Mouse (Mus musculus) gastrocnemius, postnatal 36 days (tissue): ENCODE measurements around the gene Dhx32. TPM values are rescaled to one million over a fixed set of nuclear protein-coding genes. Genes with fewer than 3 reads are reported as not detected.

Source experiments
- DNase-seq, 2 experiments: peaks; one replicate each; pipeline ENCODE4 v3.0.0; 2022
- intact Hi-C: fragments of 180-260 bp; cut with DNase I; formaldehyde crosslinking; loops from one replicate; pipeline ENCODE4 v1.15.1; 2025
- total RNA-seq, 2 experiments: library from RNA; stranded (reverse); gene quantifications; 2 replicates each; pipeline ENCODE4 v1.2.3; 2021

Dhx32 gene
- total RNA-seq, 2 experiments from 2014 or later: 28.9 to 30.6 TPM

DNA sequence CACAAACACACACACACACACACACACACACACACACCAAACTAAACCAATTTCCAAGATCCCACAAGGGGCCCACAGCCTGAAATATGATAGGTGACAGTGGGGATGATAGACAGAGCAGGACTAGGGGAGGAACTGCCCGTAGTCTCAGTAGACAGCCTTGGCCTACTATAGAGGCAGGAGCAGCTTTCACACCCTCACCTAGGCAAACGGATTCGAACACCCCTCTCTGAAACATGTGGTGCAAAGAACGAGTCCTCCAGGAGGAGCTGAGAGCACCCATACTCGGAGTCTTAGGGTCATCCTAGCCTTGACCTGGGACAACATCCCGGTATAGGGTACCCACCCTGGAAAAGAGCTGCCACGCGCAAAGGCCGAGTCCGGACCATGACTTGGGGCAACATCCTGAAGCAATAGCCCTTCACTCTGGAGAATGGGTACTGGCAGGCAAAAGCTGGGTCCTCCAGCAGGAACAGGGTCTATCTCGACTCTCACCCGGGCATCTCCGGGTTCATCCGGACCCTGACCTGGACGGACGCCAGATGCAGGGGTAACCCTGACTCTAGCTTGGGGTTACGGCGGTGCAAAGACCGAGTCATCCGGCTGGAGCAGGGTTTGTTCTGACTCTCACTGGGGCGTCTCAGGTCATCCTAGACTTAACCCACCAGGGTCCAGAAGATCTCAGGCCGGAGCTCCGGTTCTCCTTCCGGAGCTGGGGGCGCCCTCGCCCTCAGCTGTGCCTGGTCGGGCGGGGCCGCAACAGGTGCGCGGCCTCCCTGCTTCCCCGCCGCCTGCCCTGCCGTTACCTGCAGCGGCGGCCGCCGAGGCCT, 6.5 kb downstream of the Dhx32 start:
- intact Hi-C loops: loop anchor here (2.0 to 5.0 kb wide), 2 partner anchors 49 to 67 kb away; partner anchors contain the start of gene Bccip
- no peak for DNase-seq

- no peak for DNase-seq
- intact Hi-C loops: loop anchor here (5.0 kb wide), 1 partner anchor 48 kb away; no protein-coding TSS in a partner anchor
Observed at GRCm38 (mm10) chr7:133775179-133775578, 7.3 kb downstream of the Dhx32 start.

GRCm38 (mm10) chr7:133768517-133768916, 14.0 kb downstream of the Dhx32 start:
- DNase-seq: no peak
- intact Hi-C loops: no loop called here

GRCm38 (mm10) chr7:133768027-133768426, 14.5 kb downstream of the Dhx32 start:
- DNase-seq: no peak
- intact Hi-C loops: no loop called here

GRCm38 (mm10) chr7:133765849-133766243, 16.7 kb downstream of the Dhx32 start:
- DNase-seq: peak; percentile 57 to 73
- intact Hi-C loops: no loop called here

DNA sequence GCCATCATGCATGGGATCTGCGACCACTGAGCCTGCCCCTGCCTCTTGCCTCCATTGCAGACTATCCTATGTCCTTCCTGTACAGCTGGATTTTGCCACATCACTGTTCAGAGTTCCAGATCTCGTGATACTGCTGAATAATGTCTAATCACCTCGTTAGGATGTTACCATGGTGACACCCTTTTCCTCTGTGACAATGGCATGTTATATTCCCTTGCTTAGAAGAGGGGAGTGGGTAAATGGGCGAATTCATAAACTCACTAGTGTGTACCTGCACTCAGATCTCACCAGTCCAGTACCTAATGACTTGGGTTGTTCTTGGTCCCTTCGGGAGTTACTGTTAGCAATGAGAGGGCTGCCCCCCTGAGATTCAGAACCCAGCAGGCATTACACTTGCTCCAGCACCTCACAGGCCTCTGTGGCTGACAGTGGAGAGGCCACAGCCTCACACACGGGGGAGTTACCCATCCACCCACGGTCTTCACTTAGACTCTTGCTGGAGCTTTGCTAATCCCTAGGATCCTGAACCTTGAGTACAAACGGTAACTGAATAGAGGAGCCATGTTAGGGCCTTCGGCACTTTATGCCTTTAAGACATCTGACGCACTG, 17.2 kb downstream of the Dhx32 start:
- intact Hi-C loops: no loop called here

GRCm38 (mm10) chr7:133764425-133764824, 18.1 kb downstream of the Dhx32 start:
- DNase-seq: no peak
- intact Hi-C loops: no loop called here

More for the DNA sequence above, 17.2 kb downstream of the Dhx32 start:
- DNase-seq: no peak

DNA sequence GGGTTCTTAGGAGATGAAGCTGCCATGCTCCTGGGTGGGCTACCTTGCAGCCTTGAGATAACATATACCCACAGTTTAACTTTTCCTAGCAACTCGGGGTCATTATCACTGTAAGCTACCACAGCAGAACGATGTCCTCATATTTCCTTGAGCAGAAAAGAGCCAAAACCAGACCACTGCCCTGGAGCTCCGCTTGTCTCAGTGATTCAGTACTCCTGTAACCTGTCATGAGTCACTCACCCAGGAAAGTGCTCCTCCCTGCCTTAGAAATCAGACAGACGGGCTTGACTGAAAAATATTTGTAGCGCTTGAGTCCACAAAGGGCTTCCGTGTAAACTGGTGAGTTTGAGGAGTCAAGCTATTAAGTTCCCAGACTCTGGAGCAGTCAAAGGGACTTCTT, 19.8 kb downstream of the Dhx32 start:
- no peak for DNase-seq
- intact Hi-C loops: no loop called here

DNA sequence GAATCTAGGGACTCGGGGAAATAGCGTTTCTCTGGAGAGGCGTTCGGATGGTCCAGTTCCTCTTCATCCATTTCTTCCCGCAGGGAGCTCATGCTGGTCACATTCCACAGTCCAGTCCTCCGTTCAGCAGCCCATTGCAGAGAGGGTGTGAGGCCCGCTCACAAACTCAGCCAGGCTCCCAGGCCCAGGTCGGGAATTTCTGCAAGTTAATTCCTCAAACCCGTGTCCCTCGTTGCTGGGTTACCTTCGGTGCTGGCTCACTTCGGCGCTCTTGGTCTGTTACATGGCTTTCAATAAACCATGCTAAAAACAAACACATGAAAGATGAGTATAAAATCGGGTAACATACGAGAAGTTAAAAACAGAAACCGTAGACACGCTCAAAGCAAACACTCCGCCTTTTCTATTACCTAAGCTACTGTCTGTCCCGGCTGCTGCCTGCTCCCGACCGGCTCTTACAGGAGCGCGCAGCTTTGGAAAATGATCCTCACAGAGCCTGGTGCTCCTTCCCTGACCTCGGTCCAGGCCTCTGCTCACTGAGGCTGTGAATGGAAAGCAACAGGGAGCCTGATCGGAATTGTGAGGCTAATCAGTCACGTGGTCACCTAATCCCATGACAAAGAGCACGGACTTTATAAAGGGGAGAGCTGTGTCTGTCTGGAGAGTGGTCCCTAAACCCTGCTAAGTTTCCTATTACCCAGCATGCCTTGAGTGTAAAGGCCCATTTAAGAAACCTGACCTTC, 22.7 kb downstream of the Dhx32 start:
- intact Hi-C loops: no loop called here
- no peak for DNase-seq

- intact Hi-C loops: no loop called here
- DNase-seq: no peak
Observed at GRCm38 (mm10) chr7:133758716-133759115, 23.8 kb downstream of the Dhx32 start.

DNA sequence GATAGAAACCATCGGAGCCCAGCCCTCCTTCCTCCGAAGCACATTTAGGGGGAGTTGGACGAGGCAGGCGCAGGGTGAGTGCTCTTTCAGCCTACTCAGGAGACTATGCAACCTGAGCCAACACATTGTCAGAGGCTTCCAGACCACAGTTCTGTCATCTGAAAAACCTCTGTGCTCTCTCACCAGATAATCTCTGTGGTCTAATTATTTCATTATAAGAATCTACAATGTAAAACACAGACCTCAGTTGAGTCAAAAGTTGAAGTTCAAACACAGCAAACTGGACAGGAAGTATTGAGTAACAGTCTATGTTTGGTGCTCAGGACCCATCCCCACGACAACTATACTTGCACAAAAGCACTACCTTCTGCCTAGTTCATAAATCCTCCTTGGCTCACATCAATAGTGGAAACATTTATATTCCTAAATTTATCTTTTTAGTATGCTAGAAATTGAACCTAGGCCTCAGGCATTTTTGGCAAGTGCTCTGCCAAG, 24.5 kb downstream of the Dhx32 start:
- DNase-seq: no peak
- intact Hi-C loops: no loop called here

GRCm38 (mm10) chr7:133751163-133751562, 31.4 kb downstream of the Dhx32 start:
- intact Hi-C loops: no loop called here
- DNase-seq: no peak

- DNase-seq: no peak
- intact Hi-C loops: no loop called here
Observed at GRCm38 (mm10) chr7:133750666-133751065, 31.9 kb downstream of the Dhx32 start.

DNA sequence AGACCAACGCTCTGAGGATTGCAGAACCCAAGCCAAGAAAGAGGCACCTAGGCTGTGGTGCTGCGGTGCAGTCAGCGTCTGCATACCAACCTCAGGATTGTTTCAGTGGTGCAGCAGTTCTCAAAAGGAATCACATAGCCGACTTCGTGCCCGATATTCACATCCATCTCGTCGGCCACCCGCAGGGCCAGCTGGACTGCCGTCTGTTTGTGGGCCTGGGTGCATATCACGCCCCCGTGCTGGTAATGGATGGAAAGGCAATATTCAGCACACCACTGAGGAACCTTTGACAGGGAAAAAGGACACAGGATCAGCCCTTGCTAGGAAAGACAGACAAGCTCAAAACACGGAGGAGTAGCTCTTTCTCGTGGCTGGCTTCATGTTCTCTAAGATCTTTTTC, 33.8 kb downstream of the Dhx32 start:
- intact Hi-C loops: no loop called here
- no peak for DNase-seq

- intact Hi-C loops: no loop called here
- DNase-seq: no peak
Observed at GRCm38 (mm10) chr7:133747372-133747771, 35.2 kb downstream of the Dhx32 start.

- intact Hi-C loops: no loop called here
- no peak for DNase-seq
Observed at GRCm38 (mm10) chr7:133744701-133745100, 37.8 kb downstream of the Dhx32 start.

- no peak for DNase-seq
- intact Hi-C loops: no loop called here
Observed at GRCm38 (mm10) chr7:133744209-133744608, 38.3 kb downstream of the Dhx32 start.

DNA sequence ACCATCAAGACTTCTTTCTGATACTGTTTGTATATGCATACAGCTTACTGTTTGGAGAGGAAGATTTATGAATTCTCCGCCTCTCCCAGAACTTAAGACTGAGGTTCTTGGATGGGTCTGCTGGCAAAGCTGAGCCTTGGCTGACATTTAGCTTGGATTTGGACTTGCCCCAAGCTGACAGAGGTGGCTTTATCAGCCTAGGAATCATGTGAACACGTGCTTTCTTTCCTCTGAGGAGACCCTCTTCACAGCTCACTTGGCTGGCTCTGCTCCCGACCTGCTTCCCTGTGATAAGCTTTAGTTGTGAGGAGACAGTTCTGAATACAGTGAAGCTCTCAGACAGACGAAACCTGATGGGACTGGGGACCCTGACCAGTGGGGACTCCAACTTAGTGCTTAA, 38.9 kb downstream of the Dhx32 start:
- intact Hi-C loops: no loop called here
- DNase-seq: no peak

GRCm38 (mm10) chr7:133742530-133743325, 39.8 kb downstream of the Dhx32 start:
- DNase-seq: no peak
- intact Hi-C loops: loop anchor here (1.0 kb wide), 1 partner anchor 20 kb away; no protein-coding TSS in a partner anchor

DNA sequence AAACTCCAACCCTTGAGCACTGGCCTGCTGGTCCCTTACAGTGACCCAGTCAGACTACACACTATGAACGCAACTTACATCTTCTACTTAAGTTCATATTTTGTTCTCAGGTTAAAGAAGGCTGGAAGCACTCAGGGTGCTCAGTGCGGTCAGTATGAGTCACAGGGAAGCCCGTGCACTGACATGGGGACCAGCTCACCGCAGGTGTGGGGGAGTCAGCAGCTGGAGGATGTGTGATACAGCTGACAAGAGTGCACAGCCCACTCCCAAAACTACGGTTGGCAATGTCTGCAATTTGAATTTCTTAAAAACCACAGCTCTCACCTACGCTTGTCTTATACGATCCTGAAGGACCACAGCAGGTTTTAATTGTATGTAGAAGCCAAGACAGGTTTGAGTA, 42.0 kb downstream of the Dhx32 start:
- intact Hi-C loops: no loop called here
- no peak for DNase-seq
